Mouse (Mus musculus): ENCODE measurements around the gene Senp7. TPM values are rescaled to one million over a fixed set of nuclear protein-coding genes. Genes with fewer than 3 reads are reported as not detected.

Gene Senp7
- total RNA-seq, 1 experiment from 2014 or later, result 127 TPM

DNA sequence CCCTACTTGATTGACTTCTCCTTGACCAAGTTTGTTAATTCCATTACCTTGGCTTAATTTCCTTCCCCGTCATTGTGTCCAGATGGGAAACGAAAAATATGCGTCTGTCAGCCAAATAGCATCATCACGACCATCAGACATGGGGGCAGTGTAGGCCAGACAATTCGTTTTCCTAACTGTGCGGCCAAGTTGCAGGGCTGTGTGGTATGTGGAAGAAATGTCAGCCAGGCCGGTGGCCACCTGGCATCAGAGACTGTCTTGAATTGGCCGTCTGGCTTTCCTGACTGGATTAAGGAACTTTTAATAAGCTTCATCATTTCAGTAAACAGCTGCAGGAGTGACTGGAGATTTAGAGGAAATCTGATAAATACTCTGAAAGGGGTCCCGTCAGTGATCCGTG is 184.6 kb downstream of the Senp7 start:
- ATAC-seq (ENCODE audit: extremely low read depth, insufficient number of reproducible peaks, low FRiP score, poor library complexity, severe bottlenecking), result no peak

Other genes with a start within 250 kb of the Senp7 start
- gene Nfkbiz, start 209.4 kb upstream of the Senp7 start, total RNA-seq (2017), result 138 and 154 TPM in 2 replicates
- gene Nxpe3, start 153.1 kb upstream of the Senp7 start, total RNA-seq (2017), result 16.8 and 16.9 TPM in 2 replicates
- 20.9 and 23.3 TPM in 2 replicates for gene Cep97, start 113.5 kb upstream of the Senp7 start, total RNA-seq (2017)
- 417 and 420 TPM in 2 replicates for gene Rpl24, start 82.1 kb upstream of the Senp7 start, total RNA-seq (2017)
- gene Zbtb11, start 74.5 kb upstream of the Senp7 start, total RNA-seq (2017), result 49.6 and 49.8 TPM in 2 replicates
- gene Pcnp, start 18.6 kb upstream of the Senp7 start, total RNA-seq (2017), result 87.3 and 91.0 TPM in 2 replicates
- gene Trmt10c, start 10.5 kb upstream of the Senp7 start, total RNA-seq (2017), result 25.3 and 25.5 TPM in 2 replicates
- gene Impg2, start 156.0 kb downstream of the Senp7 start, total RNA-seq (2017), result 3.4 and 4.1 TPM in 2 replicates